Mouse (Mus musculus) megakaryocyte, embryonic 14.5 days (primary cell): ENCODE measurements around the gene Vpreb2.

ENCODE experiments used
- FLI1 ChIP-seq: IDR thresholded peaks from 2 replicates; pipeline ENCODE4 v1.6.1; 2012; ENCODE audit warnings: low read length, inconsistent platforms, mixed read lengths
- GATA1 ChIP-seq: IDR thresholded peaks from 3 replicates; pipeline ENCODE4 v1.6.1; 2012; ENCODE audit warnings: mixed read lengths, low read length, inconsistent platforms, borderline replicate concordance

- TF ChIP-seq GATA1 (no peak), FLI1 (no peak)
Measured at GRCm38 (mm10) chr16:17999668-18000067, 19.4 kb downstream of the Vpreb2 start.
